Mouse (Mus musculus): Measurements from ENCODE around the gene Dll1. TPM values are rescaled to one million over a fixed set of nuclear protein-coding genes. Genes with fewer than 3 reads are reported as not detected.

Gene Dll1
- polyA plus RNA-seq, 1 experiment from 2014 or later: 6.4 TPM

Other genes starting within 250 kb of the Dll1 start
- gene Fam120b, start 19.3 kb upstream of the Dll1 start, polyA plus RNA-seq (2015; fragmentation: Nextera tagmentation; extraction: Ambion mirVana): 26.1 and 26.8 TPM in 2 replicates
- 262 and 270 TPM in 2 replicates for gene Psmb1, start 122.9 kb upstream of the Dll1 start, polyA plus RNA-seq (2015; fragmentation: Nextera tagmentation; extraction: Ambion mirVana)
- gene Tbp, start 123.0 kb upstream of the Dll1 start, polyA plus RNA-seq (2015; fragmentation: Nextera tagmentation; extraction: Ambion mirVana): 46.5 and 48.7 TPM in 2 replicates
- gene Pdcd2, start 150.4 kb upstream of the Dll1 start, polyA plus RNA-seq (2015; fragmentation: Nextera tagmentation; extraction: Ambion mirVana): 36.5 and 41.0 TPM in 2 replicates
- gene Prdm9, start 187.5 kb upstream of the Dll1 start, polyA plus RNA-seq (2015; fragmentation: Nextera tagmentation; extraction: Ambion mirVana): 2.2 and 2.6 TPM in 2 replicates

Measured in lung, embryonic 15.5 days (tissue).